Mouse (Mus musculus): ENCODE measurements at regions not wholly inside any gene's neighbourhood (a gene's known extent, or its start where the extent isn't known, plus 50 kb on each side); places are given as distances from the start of the nearest gene placed in this dataset.

- TF ChIP-seq CTCF (IDR thresholded peaks at IDR 0.05; ENCODE audit: low read depth, low read length): no peak
- TF ChIP-seq EP300 (IDR thresholded peaks at IDR 0.05; ENCODE audit: insufficient read depth, low read depth, low read length): no peak
- TF ChIP-seq POLR2A (IDR thresholded peaks at IDR 0.05; ENCODE audit: insufficient read depth, low read length): no peak
These were observed 93.3 kb downstream of the Rpap3 start for GRCm38 (mm10) chr15:97612325-97612724.

Data from ES-Bruce4 (cell line).